Mouse (Mus musculus) liver (tissue): ENCODE data around the gene Habp4.

Source experiments
- DNase-seq: peaks from one replicate; pipeline ENCODE4 v3.0.0-alpha.2; 2020; ENCODE audit warnings: mixed read lengths

Gene Habp4

DNA sequence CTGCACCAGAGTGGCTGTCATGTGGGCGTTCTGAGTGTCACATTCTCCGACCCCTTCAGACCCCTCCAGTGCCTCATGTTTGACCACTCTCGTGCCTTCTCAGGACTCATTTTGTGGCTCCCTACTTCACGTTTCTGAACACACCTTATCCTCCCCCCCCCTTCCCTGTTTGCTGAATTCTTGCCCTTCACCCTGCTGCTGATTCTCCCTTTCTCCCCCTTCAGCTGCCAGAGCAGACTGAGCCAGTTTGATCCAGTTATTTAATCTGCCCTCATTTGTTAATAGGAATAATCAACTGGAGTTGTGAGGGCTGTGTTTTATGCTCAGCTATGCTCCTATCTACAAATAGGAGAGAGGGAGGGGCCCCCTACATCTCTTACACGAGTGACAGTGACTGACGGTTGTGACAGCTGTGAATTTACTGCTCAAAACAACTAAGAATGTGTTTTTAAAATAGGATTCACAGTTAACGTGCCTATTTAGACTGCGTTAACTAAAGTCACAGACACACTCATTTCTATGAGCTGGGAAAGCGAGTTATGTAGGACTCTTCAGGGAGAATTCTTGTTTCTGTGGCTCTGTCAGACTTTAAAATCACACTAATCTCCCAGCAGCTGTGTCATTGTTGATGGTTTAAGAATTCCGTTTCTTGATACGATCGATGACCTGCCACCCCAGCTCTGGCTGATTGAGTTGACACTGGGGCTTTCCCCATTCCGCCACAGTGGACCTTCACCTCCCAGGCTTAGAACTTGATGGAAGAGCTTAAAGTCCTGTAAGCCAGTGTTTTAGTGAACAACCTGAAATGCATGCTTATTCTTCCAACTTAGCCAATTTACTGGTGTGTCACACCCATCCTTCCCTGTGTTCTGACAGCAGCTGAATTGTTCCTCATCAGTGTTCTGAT lies 17.4 kb downstream of the Habp4 start:
- peak; percentile 39 for DNase-seq

DNA sequence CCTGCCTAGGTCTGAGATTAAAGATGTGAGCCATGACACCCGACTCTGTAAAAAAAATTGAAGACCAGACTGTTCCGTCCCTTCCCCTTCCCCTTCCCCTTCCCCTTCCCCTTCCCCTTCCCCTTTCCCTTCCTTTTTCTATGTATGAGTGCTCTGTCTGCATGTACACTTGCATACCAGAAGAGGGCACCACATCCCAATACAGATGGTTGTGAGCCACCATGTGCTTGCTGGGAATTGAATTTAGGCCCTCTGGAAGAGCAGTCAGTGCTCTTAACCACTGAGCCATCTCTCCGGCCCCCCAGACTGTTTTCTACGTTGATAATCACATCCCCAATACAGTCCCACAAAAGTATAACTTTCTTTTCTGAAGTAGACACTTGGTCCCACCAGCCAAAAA lies 18.7 kb downstream of the Habp4 start:
- no peak for DNase-seq

DNA sequence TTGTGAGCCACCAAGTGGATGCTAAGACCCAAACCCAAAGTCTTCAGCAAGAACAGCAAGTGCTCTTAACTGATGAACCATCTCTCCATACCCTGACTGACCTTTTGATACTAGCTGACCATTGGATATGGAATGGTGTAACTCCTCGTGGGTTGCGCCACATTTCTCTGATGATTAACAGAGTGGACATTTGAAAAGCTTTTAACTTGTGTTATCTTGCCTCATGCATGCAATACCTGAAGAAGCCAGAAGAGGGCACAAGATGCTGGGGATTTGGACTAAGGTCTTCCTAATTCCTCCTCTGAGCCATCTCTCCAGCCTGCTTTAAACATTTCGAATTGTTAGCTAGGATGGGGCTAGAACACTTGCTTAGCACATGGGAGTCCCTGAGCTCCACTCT lies 19.3 kb downstream of the Habp4 start:
- DNase-seq: peak; percentile 69

DNA sequence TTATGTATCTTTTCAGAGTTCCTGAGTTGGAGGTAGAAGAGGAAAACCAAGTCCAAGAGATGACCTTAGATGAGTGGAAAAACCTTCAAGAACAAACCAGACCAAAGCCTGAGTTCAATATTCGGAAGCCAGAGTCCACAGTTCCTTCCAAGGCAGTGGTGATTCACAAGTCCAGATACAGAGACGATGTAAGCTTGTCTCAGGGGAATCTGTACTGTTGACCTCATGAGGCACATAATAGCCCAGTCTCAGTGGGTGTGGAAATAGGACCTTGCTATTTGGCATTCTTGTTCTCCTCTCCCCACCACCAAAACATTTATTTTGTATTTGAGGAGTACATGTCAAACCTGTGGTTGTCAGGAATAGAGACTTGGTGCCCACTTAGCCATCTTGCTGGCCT lies 20.5 kb downstream of the Habp4 start:
- no peak for DNase-seq

DNA sequence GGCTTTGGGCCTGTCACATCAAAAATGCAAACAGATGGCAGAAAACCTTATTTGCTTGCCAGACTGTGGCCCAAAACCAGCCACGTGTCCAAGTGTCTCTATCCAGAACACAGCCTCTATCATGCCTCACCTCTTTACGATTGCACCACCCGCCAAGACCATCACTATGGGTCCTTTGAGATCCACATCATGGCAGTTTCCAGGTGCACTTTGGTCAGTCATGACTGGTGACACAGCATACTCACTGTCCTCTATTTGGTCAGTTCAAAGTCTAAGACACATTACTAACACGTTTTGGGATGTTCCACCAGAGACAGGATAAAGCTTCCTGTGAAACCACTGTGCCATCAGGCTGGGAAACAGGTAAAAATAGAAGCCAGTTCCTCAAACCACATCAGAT lies 22.0 kb downstream of the Habp4 start:
- no peak for DNase-seq

DNA sequence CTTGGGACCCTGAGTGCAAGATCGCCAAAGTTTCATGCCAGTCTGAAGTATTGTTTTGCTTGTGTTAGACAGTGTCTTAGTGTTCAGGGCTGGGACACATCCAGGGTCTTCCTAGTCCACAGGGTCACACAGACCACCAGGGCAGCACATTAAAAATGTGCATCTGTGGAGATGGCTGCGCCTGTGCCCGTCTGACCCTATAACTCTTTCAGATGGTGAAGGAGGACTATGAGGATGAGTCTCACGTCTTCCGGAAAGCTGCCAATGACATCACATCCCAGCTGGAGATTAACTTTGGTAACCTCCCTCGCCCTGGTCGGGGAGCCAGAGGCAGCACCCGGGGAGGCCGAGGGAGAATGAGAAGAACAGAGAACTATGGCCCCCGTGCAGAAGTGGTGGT lies 22.7 kb downstream of the Habp4 start:
- DNase-seq: no peak

DNA sequence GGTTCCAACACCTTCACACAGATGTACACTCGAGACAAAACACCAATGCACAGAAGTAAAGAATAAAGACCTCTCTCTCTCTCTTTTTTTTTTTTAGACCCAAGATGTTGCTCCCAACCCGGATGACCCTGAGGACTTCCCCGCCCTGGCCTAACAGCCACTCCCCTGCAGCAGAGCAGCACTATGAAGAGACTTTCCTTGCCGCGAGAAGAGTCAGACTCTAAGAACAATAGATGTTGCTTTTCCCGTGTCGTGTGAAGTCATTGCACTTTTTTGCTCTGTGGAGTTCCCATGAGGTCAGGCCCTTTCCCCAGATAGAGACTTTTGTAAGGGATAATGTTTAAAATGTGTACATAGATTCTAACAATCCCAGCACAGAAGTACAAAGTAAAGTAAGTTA lies 23.6 kb downstream of the Habp4 start:
- DNase-seq: no peak

DNA sequence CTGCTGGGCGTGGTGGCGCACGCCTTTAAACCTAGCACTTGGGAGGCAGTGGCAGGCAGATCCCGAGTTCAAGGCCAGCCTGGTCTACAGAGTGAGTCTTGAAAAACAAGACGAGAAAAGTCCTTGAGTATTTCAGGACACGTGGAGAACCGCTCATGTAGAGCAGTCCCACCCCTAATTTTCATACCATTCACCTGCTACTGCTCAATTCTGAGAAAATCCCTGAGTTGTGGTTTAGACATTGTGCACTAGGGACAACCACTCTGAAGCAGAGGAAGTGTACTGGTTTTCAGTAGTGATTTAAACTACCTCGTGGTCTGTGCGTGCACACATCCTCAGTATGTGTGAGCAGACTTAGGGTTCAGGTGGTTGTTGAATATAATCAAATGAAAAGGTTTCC lies 24.0 kb downstream of the Habp4 start:
- DNase-seq: no peak

DNA sequence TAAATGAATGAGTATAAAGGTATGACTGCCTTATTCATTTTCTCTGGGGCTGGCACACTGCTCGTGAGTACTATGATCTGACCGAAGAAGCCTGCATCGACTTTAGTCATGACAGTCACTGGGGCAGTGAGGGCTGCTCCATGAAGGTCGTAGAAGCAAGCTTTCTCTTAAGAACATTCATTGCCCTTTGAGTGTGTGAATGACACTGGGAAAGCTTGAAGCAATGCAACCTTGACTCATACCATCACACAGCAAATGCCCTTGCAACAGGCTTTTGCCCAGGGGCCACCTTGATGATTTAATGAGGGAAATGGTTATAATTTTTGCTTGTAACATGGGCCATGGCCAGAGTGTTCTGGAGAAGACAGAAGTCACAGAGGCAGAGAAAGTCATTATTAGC lies 24.9 kb downstream of the Habp4 start:
- no peak for DNase-seq

DNA sequence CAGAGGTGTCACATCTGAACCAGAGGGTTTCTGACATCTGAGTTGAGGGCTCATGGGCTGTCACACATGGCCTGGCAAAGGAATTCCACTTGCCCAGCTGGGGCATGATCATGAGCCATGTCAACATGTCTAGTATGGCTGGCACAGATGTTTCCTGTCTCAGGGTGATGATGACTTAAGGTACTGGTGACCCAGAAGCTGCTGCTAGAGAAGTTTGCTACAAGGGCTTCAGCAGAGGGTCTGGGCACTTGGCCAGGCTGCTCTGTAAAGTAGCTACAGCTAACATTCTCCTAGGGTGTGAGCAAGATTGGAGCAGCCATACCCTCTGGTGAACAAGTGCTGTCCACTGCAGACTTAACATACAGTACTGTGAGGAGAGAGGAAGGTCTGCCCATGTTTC lies 25.4 kb downstream of the Habp4 start:
- no peak for DNase-seq

DNA sequence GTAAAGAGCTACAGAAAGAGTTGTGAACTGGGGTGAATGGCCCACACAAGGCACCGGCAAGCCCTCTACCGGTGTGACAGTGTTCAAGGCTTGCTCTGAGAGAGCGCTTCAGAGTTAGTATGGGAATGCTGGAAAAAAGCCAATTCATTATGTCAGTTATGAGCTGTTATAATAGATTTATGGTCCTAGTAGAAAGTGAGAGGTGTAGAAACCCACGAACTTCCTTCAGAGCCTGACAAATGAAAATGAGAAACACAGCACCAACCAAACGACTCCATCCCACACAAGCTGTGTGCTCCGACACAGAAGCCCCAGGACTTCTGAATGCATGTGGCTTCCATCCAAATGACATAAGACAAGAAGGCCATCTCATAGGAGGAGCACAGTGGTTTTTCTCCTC lies 36.3 kb downstream of the Habp4 start:
- no peak for DNase-seq

DNA sequence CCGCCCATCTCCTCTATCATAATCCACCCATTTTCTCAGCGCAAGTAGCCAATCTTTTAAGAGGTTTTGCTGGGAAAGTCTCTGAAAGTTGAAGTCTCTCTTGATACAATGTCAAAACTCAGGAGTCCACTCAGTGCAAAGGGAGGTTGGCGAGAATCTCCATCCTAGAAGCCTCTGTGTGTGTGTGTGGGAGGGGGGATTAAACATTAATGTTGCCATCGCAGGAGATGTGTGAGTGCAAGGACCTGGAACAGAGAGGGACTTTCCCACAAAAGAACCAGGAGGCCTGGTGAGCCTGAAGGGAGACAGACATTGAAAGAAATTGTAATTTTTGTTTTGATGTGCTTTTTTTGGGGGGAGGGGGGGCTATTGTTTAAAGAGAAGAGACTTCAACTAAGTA lies 36.7 kb downstream of the Habp4 start:
- no peak for DNase-seq

DNA sequence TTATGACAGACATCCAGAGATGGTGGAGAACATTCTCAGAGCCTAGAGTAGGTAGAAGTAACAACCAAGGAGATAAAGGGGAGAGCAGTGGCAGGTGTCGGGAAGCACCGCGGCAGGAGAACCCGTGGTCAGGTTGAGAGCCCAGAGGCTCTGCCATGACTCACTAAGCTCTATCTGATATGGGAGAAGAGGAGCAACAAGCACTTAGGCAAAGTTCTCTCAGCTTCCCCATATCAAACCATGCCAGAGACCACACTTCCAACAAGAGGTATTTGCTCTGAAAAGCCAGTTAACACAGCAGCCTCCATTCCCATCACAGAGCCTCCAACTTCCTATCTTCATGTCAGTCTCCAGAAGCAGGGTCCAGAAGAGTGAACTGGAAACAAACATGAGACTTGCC lies 39.3 kb downstream of the Habp4 start:
- DNase-seq: no peak

DNA sequence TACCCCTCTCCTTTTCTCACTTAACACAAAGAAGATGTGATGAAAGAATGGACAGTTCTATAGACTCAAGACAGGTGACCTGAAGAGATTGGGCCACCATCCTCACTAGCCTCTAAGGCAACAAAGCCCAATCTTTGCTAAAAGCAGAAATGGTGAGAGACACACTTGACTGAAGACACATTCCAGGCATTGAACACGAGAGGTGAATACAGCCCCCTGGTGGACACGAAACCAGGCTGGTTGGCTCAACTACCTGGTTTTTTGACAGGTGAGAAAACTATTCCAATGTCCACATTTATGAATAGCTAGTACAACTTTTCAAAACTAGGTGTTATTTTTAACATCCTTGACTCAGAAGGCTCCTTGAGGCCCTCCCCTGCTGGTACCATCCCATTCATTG lies 43.1 kb downstream of the Habp4 start:
- DNase-seq: peak; percentile 24

DNA sequence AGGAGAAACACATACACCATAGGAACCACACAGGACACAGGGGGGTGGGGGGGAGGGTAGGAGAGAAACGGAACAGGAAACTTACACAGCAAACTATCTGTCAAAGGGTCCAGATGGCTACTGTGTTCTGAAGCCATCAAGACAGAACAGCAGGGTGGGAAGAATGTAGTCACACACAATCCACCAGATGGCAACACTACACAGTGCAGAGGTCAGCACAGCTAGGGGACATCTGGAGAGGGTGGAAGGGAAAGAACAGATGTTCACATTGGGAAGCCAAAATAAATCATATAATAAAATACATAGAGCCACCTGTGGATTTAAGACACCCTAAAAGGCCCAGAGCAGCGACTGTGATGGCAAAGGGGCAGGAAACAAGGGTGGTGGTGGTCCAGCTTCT lies 43.6 kb downstream of the Habp4 start:
- DNase-seq: no peak

DNA sequence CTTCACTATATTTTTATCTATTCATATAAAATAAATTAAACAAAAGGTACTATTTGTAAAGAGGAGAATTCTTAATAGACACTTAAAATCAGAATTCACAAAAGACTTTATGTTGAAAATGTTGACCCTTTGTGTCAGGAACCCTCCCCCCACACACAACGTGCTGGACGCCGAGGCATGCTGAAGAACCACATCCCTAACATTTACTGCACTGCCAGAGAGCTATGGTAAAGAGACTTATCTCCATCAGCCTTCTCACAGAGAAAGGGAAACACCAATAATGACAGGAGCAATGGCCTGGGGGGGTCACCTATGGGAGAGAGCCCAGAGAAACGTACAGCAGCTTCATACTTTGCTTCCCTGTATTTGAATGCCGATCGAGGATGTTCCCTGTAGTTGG lies 46.5 kb downstream of the Habp4 start:
- DNase-seq: no peak

DNA sequence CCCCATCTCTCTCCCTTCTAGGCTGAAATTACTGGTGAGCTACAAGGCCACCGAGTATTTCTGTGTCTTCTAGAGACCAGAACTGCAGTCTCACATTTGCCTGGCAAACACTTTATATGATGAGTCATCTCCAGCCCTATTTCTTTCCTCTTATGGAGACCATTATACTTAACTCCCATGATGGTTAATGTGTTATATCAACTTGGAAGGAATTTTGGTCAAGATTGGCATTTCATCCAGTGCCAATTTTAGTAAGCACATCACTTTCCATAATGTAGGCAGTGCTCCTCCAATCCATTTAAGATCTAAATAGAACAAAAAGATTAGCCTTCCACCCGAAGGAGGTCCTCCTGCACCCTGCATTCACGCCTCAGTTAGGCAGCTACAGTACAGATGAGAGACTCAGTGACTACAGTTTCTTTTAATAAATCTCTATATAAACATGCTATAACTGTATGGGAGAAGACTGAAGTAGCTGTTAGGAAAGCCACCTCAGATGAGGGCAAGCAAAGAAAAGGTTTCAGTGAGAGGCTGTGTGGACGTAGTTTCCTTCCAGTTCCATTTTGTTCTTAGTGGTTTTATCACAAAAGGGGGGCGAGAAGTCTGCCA lies 50.5 kb downstream of the Habp4 start:
- DNase-seq: no peak

DNA sequence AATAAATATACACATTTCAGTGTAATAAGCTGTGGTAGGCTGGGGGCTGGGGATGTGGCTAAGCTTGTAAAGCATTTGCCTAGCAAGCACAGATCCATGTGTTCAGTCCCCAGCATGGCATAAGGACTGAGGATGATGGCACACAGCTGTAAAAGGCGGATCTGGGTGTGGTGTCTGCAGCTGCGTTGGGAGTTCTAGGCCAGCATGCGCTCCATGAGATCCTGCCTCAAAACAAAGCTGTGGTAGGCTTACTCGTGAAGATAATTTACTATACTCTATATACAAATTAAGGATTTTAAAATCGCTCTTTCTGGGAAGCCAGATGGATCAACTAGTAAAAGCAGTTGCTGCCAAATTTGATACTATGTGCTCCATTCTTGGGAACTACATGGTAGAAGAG lies 53.3 kb downstream of the Habp4 start:
- no peak for DNase-seq

DNA sequence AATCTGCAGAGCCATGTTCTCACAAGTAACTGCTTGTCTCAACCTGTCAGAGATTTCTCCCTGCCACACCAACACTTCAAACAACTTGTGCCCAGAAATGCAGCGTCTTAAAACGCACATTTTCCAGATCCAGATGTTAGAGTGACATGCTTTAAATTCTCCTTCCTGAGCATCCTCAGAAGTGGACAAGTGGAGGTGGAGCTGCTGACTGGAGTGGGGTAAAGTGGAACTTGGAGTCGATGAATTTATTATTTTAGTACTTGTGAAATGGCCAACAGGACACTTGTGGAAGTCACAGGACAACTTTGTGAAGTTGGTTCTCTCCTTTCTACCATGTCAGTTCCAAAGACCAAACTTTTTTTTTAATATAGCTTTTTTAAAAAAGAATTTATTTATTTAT lies 64.1 kb downstream of the Habp4 start:
- DNase-seq: no peak

DNA sequence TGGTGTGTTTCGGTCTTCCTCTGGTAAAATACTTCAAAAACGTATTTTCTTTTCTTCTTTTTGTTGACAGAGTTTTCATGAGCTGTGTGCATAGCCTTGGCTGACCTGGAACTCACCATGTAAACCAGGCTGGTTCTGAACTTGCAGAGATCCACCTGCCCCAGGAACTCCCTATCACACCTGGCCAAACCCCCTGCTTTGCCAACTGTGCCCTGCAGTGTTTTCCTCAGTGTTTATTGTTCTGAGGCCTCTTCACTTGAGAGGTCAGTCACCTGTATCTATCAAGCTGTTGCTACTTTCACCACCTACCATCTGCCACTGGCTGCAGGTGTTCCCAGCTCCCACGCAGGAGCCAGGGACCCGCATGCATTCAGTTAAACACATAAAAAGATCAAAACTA lies 65.1 kb downstream of the Habp4 start:
- DNase-seq: no peak

DNA sequence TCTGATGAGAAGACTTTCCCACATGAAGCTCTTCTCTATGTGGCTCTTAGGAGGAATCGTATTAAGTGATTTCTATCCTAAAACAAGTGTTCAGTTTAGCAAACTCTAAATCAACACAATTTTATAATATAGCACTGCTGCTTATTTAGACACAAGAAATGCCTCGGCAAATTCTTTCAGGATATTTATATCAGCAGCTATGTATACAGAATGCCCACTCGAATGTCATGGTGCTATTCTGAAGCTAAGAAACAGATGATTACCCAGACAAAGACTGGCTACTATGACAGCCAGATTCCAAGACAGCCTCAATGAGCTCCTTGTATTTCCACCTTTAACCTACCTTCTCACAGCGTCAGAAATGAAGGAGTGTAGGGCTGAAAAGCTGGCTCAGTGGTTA lies 71.5 kb downstream of the Habp4 start:
- no peak for DNase-seq

DNA sequence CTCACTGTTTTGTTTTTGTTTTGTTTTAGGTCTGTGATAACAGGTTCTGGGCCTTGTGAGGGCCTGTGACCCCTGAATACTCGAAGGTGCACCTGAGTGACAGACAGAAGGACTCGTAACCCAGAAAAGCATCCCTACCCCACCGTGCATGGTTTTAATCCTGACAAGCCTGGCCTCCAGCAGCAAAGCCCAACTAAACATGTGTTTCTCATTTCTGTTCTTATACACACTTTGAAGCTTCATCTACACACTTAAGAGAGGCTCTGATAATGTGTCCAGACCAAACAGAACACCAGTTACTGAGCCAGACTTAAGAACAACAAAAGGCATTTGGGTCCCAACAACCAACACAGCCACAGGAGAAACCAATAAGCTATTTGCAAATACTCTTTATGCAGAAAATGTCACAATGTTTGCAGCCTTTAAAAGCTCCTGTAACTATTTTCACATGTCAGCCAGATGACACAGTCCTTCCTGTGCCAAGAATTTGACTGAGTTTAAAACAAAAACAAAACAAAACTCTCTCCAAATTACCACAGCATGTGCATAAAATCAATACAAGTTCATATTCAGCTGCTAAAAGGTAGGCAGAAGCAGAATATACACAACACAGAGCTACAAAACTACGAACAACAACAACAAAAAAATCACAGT lies 73.6 kb downstream of the Habp4 start:
- no peak for DNase-seq

DNA sequence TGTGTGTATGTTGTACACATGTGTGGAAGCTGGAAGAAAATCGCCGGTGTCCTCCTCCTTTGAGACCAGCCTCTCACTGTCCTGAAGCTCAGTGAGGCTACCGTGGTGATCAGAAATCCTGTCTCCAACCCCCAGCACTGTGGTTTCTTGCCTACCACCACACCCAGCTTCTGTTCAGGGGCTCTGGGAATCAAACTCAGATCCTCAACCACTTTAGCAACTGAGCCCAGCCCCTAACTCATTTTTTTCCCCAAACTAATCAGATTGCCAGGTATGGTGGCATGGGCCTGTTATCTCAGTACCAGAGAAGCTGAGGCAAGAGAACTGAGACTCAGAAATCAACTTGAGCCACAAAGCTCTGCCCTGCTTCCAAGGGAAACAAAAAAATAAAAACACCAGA lies 74.2 kb downstream of the Habp4 start:
- no peak for DNase-seq
